Mouse (Mus musculus) kidney, embryonic 16.5 days (tissue): ENCODE measurements around the gene Mettl7a2. TPM values are rescaled to one million over a fixed set of nuclear protein-coding genes. Genes with fewer than 3 reads are reported as not detected.
"Not testable (repeated sequence)": the region's sequence is repeated elsewhere in the genome, so short reads cannot be mapped to it uniquely, and the experiment has no call there.

Source experiments
- ATAC-seq: fragments of 200-750 bp; cut with Nextera tagmentation; 2 replicates; pipeline ENCODE4 v1.8.0; 2017; ENCODE audit warnings: moderate TSS enrichment; ENCODE audit not compliant: low FRiP score, low TSS enrichment
- H3K27ac ChIP-seq: fragments of 300-500 bp; sonication (generic); 2 replicates; pipeline ENCODE4 v1.5.1; 2014; ENCODE audit warnings: low read length
- H3K27me3 ChIP-seq: fragments of 300-500 bp; sonication (generic); 2 replicates; pipeline ENCODE4 v1.6.1; 2014; ENCODE audit warnings: low read length, control low read depth, mixed read lengths; ENCODE audit not compliant: insufficient read depth
- H3K36me3 ChIP-seq: fragments of 300-500 bp; sonication (generic); 2 replicates; pipeline ENCODE4 v1.6.1; 2014; ENCODE audit warnings: low read length, control low read depth, mixed read lengths; ENCODE audit not compliant: insufficient read depth
- H3K4me1 ChIP-seq: fragments of 300-500 bp; sonication (generic); 2 replicates; pipeline ENCODE4 v1.6.1; 2014; ENCODE audit warnings: low read length, control low read depth, mixed read lengths; ENCODE audit not compliant: insufficient read depth
- H3K4me2 ChIP-seq: fragments of 300-500 bp; sonication (generic); replicated peaks from 2 replicates; pipeline ENCODE4 v1.6.1; 2014; ENCODE audit warnings: low read depth, low read length
- H3K4me3 ChIP-seq: fragments of 300-500 bp; sonication (generic); 2 replicates; pipeline ENCODE4 v1.5.1; 2014; ENCODE audit warnings: mild to moderate bottlenecking, low read length
- H3K9ac ChIP-seq: fragments of 300-500 bp; sonication (generic); replicated peaks from 2 replicates; pipeline ENCODE4 v1.6.1; 2014; ENCODE audit warnings: low read length
- H3K9me3 ChIP-seq: fragments of 300-500 bp; sonication (generic); 2 replicates; pipeline ENCODE4 v1.6.1; 2016; ENCODE audit warnings: low read length, control low read depth
- WGBS: fragments of 180-500 bp; shearing (Covaris S2); extraction: QIAGEN DNeasy Blood & Tissue Kit; methylation state at CpG from one replicate; pipeline ENCODE4 v1.1.7; 2014; 5-methylcytosine and 5-hydroxymethylcytosine counted together
- polyA plus RNA-seq: library from polyadenylated mRNA; unstranded; fragments of >200 nt; fragmentation: Nextera tagmentation; extraction: Ambion mirVana; gene quantifications from 2 replicates; pipeline ENCODE4 v1.2.1, GENCODE M21; 2015

Mettl7a2 gene
- polyA plus RNA-seq, 1 experiment from 2014 or later: 0.41 TPM

DNA sequence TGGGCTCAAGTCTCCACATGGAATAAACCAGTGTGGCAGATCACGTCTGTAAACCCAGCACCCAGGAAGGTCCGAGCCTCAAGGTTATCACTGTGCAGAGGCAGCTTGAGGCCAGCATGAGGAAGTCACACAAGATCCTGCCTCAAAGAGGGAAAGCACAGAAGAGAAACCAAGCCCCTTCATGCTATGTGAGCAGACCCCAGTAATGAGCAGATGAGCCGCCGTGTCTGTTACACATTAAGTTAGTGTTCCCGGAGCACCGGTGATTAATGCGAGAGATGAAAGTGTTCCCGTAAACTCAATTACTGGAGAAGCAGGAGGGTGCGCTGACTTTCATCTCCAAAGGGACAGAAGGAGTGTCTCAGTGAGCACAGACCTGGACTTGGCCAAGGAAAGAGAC, 13.0 kb downstream of the Mettl7a2 start:
- H3K27me3 ChIP-seq, H3K9me3 ChIP-seq, H3K4me3 ChIP-seq, H3K27ac ChIP-seq, H3K9ac ChIP-seq, H3K4me2 ChIP-seq, H3K36me3 ChIP-seq, H3K4me1 ChIP-seq: not testable (repeated sequence)
- ATAC-seq: peak; percentile 27; the same call in 1 of the 2 replicates
- WGBS: 38% methylated on average over 8 of the region's 9 CpGs

DNA sequence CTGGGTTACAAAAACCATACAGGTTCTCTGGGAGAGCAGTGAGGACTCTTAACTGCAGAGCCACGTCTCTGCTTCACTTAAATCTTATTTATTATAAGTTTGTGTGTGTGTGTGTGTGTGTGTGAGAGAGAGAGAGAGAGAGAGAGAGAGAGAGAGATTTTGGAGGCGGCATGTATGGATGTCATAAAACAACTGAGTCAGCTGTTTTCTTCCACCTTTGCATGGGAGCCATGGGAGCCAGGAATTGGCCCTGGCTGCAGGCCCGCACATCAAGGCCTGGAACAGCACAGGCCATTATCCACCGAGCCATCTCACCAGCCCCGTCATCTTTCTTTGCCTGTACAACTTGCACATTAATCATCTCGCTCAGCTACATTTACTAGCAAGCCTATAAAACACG, 14.1 kb downstream of the Mettl7a2 start:
- no peak overlapping the region for H3K4me3 ChIP-seq
- no peak for ATAC-seq
- 54% methylated on average over 7 of the region's 7 CpGs for WGBS
- H3K9ac ChIP-seq: no peak overlapping the region
- no peak overlapping the region for H3K4me2 ChIP-seq
- no peaks in the 10 kb centered on the region for H3K4me1 ChIP-seq
- no peak overlapping the region for H3K27ac ChIP-seq
- no peaks in the 10 kb centered on the region for H3K36me3 ChIP-seq
- H3K9me3 ChIP-seq: no peaks in the 10 kb centered on the region
- no peaks in the 10 kb centered on the region for H3K27me3 ChIP-seq

DNA sequence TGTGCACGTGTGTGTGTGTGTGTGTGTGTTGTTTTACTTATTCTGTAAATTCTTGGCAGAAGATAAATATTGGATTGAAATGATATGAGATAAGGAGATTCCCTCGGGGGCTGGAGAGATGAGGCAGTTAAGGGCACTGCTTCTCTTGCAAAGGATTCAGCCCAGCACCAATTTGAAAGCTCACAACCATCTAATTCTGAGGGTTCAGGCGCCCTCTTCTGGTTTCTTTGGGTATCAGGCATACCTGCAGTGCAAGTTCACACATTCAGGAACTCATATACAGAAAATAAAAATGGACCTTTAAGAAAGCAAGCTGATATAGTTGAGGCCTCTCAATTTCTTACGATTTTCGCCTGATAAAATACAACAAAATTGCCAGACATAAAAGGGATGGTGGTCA, 22.1 kb downstream of the Mettl7a2 start:
- no peak for ATAC-seq
- H3K9ac ChIP-seq: no peak overlapping the region
- H3K4me1 ChIP-seq: no peaks in the 10 kb centered on the region
- no peaks in the 10 kb centered on the region for H3K27me3 ChIP-seq
- WGBS: 27% methylated on average over 5 of the region's 5 CpGs
- no peak overlapping the region for H3K27ac ChIP-seq
- H3K4me2 ChIP-seq: no peak overlapping the region
- no peaks in the 10 kb centered on the region for H3K36me3 ChIP-seq
- H3K9me3 ChIP-seq: peaks cover 7% of the 10 kb centered on the region; the same call in 1 of the 2 replicates
- no peak overlapping the region for H3K4me3 ChIP-seq

DNA sequence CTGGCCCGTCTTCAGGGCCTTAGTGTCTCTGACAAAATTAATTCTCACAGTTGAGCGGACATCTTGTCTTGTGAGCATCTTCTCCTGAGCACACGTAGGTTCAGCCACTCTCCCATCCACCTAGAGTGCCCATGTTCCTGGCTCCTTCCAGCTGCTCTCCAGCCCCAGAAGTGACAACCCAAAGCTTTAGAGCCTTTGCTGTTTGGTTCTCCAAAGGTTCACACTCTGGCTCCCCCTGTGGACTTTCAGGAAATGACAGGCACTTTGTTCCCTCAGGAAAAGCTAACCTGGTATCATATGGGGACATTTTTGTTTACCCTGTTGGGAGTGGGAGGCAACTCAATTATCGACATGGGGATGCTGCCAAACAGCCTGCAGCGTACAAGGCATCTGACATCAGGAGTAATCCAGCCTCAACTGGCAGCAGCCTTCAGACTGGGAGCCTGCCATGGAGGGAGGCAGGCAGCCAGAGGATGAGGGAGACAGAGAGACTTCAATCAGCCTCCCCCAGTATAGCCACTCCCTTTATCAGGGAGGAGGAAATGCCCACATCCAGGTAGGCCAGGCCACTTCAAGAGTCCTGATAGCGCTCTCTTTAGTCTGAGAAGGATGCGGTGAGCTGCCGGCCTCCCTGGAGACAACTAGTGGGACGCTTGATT, 25.0 kb downstream of the Mettl7a2 start:
- not testable (repeated sequence) for ATAC-seq, H3K9ac ChIP-seq, H3K4me3 ChIP-seq, H3K36me3 ChIP-seq, H3K4me1 ChIP-seq, H3K27me3 ChIP-seq, H3K4me2 ChIP-seq, H3K27ac ChIP-seq, H3K9me3 ChIP-seq
- WGBS: 24% methylated on average over 3 of the region's 9 CpGs

DNA sequence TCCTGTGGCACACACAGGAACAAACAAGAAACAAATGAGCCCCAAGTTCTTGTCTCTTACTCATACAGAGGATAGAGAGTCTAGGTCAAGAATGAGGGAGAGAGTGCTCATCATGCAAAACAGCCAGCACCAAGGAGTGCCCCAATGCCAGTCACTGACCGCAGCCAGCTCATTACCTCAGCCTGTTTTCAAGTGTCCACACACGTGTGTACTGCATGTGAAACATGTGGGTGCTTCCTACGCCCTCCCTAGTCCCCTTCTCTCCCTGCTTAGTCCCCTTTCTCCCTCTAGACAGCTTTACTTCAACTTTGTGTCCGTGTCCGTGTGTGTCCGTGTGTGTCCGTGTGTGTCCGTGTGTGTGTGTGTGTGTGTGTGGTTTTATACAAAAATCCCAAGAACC, 26.7 kb downstream of the Mettl7a2 start:
- Histone ChIP-seq H3K27ac (no peak overlapping the region), H3K4me2 (no peak overlapping the region), H3K4me3 (no peak overlapping the region), H3K27me3 (no peaks in the 10 kb centered on the region), H3K9me3 (no peaks in the 10 kb centered on the region), H3K36me3 (no peaks in the 10 kb centered on the region), H3K4me1 (no peaks in the 10 kb centered on the region), H3K9ac (no peak overlapping the region)
- 87% methylated on average over 8 of the region's 8 CpGs for whole genome bisulfite sequencing
- no peak for ATAC-seq

GRCm38 (mm10) chr15:100380104-100380503, 27.1 kb downstream of the Mettl7a2 start:
- H3K36me3 ChIP-seq: no peaks in the 10 kb centered on the region
- H3K9ac ChIP-seq: no peak overlapping the region
- no peaks in the 10 kb centered on the region for H3K27me3 ChIP-seq
- H3K27ac ChIP-seq: no peak overlapping the region
- H3K4me3 ChIP-seq: no peak overlapping the region
- 71% methylated on average over 2 of the region's 2 CpGs for WGBS
- H3K4me1 ChIP-seq: no peaks in the 10 kb centered on the region
- H3K4me2 ChIP-seq: no peak overlapping the region
- no peak for ATAC-seq
- H3K9me3 ChIP-seq: no peaks in the 10 kb centered on the region

DNA sequence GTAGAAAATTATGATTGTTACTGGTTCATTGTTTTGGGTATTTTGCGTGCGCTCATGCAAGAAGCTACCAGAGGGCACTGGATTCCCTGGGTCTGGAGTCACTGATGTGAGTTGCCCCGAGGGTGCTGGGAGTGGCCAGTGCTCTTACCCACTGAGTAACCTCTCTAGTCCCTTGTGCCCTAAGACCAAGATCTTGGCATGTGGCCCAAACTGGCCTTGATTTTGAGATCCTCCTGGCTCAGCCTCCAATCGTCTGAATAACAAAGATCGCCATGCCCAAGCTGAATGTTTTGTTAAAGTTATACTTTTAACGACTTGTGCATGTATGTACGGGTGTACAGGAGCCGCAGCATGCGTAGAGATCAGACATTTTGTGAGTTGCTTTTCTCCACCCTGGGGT, 32.7 kb downstream of the Mettl7a2 start:
- Histone ChIP-seq H3K4me1 (peaks cover 9% of the 10 kb centered on the region; the same call in 1 of the 2 replicates), H3K4me2 (no peak overlapping the region), H3K9me3 (no peaks in the 10 kb centered on the region), H3K4me3 (no peak overlapping the region), H3K27ac (no peak overlapping the region), H3K9ac (no peak overlapping the region), H3K36me3 (no peaks in the 10 kb centered on the region), H3K27me3 (no peaks in the 10 kb centered on the region)
- 90% methylated on average over 9 of the region's 9 CpGs for WGBS
- no peak for ATAC-seq

- Histone ChIP-seq H3K9me3 (no peaks in the 10 kb centered on the region), H3K4me3 (no peak overlapping the region), H3K9ac (no peak overlapping the region), H3K4me1 (peaks cover 9% of the 10 kb centered on the region; the same call in 1 of the 2 replicates), H3K27me3 (no peaks in the 10 kb centered on the region), H3K4me2 (no peak overlapping the region), H3K27ac (no peak overlapping the region), H3K36me3 (no peaks in the 10 kb centered on the region)
- 86% methylated on average over 17 of the region's 17 CpGs for WGBS
- ATAC-seq: peak; percentile 49; the same call in 1 of the 2 replicates
These were observed 34.7 kb downstream of the Mettl7a2 start for GRCm38 (mm10) chr15:100387544-100388223.

- ATAC-seq: no peak
- Histone ChIP-seq H3K9me3 (no peaks in the 10 kb centered on the region), H3K9ac (no peak overlapping the region), H3K4me3 (no peak overlapping the region), H3K27ac (no peak overlapping the region), H3K4me1 (peaks cover 9% of the 10 kb centered on the region; the same call in 1 of the 2 replicates), H3K27me3 (no peaks in the 10 kb centered on the region), H3K36me3 (peaks cover 2% of the 10 kb centered on the region; the same call in 1 of the 2 replicates), H3K4me2 (no peak overlapping the region)
- WGBS: 78% methylated on average over 15 of the region's 16 CpGs
These were observed 35.3 kb downstream of the Mettl7a2 start for GRCm38 (mm10) chr15:100388224-100388835.

GRCm38 (mm10) chr15:100388886-100389285, 35.9 kb downstream of the Mettl7a2 start:
- Histone ChIP-seq H3K27ac (no peak overlapping the region), H3K27me3 (no peaks in the 10 kb centered on the region), H3K4me1 (peaks cover 9% of the 10 kb centered on the region; the same call in 1 of the 2 replicates), H3K36me3 (peaks cover 8% of the 10 kb centered on the region; the same call in 1 of the 2 replicates), H3K4me3 (no peak overlapping the region), H3K9ac (no peak overlapping the region), H3K9me3 (no peaks in the 10 kb centered on the region), H3K4me2 (no peak overlapping the region)
- ATAC-seq: no peak
- WGBS: 42% methylated on average over 9 of the region's 9 CpGs
